Mouse (Mus musculus): ENCODE data around the gene Fmnl2. TPM values are rescaled to one million over a fixed set of nuclear protein-coding genes. Genes with fewer than 3 reads are reported as not detected.

Gene Fmnl2
- polyA plus RNA-seq, 1 experiment = 4.3 TPM

DNA sequence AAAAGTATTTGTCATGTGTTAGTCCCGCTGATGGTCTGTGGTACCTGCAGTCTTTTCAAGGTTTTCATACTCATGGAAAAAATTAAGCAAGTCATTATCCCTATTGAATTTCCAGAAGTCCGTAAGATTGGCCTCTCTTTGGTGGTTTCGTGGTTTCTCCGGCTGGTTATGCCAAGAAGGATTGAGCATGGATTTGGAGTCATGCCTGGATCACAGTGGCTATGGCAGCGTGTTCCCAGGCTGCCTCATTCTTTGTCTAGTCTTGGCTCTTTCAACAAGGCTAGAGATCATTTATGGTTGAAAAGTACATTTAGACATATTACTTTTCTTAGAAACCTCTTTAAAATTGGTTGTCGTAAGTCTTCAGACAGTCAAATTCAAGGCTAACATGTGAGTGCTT, 192.7 kb downstream of the Fmnl2 start:
- TF ChIP-seq POLR2A (IDR thresholded peaks at IDR 0.05; ENCODE audit: low read depth, low read length) (no peak), CTCF (conservative IDR thresholded peaks at IDR 0.05; ENCODE audit: insufficient read depth, insufficient read length, low read depth, low read length) (no peak)
- WGBS = 96% methylated on average over 6 of the region's 6 CpGs

DNA sequence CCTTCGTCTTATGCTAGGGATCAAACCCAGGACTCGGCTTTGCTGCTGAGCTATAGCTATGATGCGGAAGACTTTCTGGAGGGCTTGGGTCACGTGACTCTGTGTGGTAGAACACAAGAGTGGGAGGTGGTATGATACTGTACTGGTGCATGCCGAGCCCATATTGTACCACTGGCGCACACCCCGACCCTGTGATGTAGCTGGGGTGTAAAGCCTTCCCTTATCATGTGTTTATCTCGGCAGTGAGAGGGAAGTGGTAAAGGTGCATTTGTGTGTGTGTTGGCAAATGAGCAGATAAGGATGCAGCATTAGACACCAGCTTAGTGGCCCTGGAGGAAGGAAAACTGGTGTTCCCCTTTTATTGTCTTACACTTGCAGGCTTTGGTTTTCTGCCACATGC, 193.8 kb downstream of the Fmnl2 start:
- no peaks in the 10 kb centered on the region for H3K36me3 ChIP-seq (ENCODE audit: control insufficient read depth, insufficient read depth, low read length)
- DNase-seq = no peak
- H3K27me3 ChIP-seq (replicated peaks; ENCODE audit: control insufficient read depth, insufficient read depth, low read length) = no peaks in the 10 kb centered on the region
- no peaks in the 10 kb centered on the region for H3K4me1 ChIP-seq (ENCODE audit: control insufficient read depth, insufficient read depth, low read length)
- TF ChIP-seq CTCF (conservative IDR thresholded peaks at IDR 0.05; ENCODE audit: insufficient read depth, insufficient read length, low read depth, low read length) = no peak
- no peak for TF ChIP-seq POLR2A (IDR thresholded peaks at IDR 0.05; ENCODE audit: low read depth, low read length)
- H3K27ac ChIP-seq (ENCODE audit: insufficient read depth, low read depth, low read length) = no peak overlapping the region
- WGBS = 82% methylated on average over 8 of the region's 8 CpGs
- H3K4me3 ChIP-seq (ENCODE audit: insufficient read depth, low read depth, low read length) = no peak overlapping the region

More for the DNA sequence above, 192.7 kb downstream of the Fmnl2 start:
- H3K27me3 ChIP-seq (replicated peaks; ENCODE audit: control insufficient read depth, insufficient read depth, low read length) = no peaks in the 10 kb centered on the region
- no peak for DNase-seq
- no peaks in the 10 kb centered on the region for H3K36me3 ChIP-seq (ENCODE audit: control insufficient read depth, insufficient read depth, low read length)
- H3K27ac ChIP-seq (ENCODE audit: insufficient read depth, low read depth, low read length) = no peak overlapping the region
- no peak overlapping the region for H3K4me3 ChIP-seq (ENCODE audit: insufficient read depth, low read depth, low read length)
- no peaks in the 10 kb centered on the region for H3K4me1 ChIP-seq (ENCODE audit: control insufficient read depth, insufficient read depth, low read length)

DNA sequence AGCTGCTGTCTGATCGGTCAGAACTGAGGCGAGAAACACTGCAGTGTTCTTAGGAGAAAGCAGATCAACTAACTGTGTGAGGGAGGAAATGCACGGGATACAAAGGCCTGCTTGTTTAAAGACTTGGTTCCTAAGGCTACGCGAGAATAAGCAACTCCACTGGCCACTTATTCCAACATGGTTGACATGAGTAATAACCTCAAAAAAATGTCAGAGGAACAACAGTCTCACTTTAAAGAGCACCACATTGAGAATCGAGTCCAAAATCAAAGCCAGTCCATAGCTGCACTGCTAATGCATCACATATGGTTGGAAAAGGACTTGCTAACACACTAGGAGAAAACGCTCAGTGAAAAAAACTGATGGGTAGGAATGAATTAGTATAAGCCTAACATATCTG, 196.1 kb downstream of the Fmnl2 start:
- WGBS = 82% methylated on average over 7 of the region's 7 CpGs
- no peak for DNase-seq
- H3K27ac ChIP-seq (ENCODE audit: insufficient read depth, low read depth, low read length) = no peak overlapping the region

DNA sequence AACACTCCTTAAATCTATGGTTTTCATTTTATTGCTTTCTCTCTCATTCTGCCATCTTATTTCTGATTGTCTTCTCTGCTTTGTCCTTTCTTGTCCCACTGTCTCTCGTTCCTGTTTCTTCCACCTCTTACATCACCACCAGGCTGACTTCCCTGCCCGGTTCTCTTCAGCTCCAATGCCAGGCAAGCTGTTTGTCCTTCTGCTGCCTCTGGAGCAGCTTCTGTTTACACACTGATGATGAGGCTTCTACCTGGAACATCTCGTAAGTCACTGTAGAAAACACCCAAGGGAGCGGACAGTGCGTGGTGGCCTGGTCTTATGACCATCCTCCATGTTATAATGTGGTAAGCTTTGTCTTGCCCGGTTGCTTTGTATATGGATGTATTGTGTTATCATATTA, 198.9 kb downstream of the Fmnl2 start:
- Histone ChIP-seq H3K4me1 (ENCODE audit: control insufficient read depth, insufficient read depth, low read length) (no peaks in the 10 kb centered on the region), H3K27ac (ENCODE audit: insufficient read depth, low read depth, low read length) (no peak overlapping the region), H3K4me3 (ENCODE audit: insufficient read depth, low read depth, low read length) (no peak overlapping the region), H3K36me3 (ENCODE audit: control insufficient read depth, insufficient read depth, low read length) (no peaks in the 10 kb centered on the region), H3K27me3 (replicated peaks; ENCODE audit: control insufficient read depth, insufficient read depth, low read length) (no peaks in the 10 kb centered on the region)
- WGBS = 95% methylated on average over 6 of the region's 6 CpGs
- no peak for TF ChIP-seq POLR2A (IDR thresholded peaks at IDR 0.05; ENCODE audit: low read depth, low read length)
- no peak for TF ChIP-seq CTCF (conservative IDR thresholded peaks at IDR 0.05; ENCODE audit: insufficient read depth, insufficient read length, low read depth, low read length)
- no peak for DNase-seq

More for the DNA sequence above, 196.1 kb downstream of the Fmnl2 start:
- no peaks in the 10 kb centered on the region for H3K4me1 ChIP-seq (ENCODE audit: control insufficient read depth, insufficient read depth, low read length)
- TF ChIP-seq POLR2A (IDR thresholded peaks at IDR 0.05; ENCODE audit: low read depth, low read length) = no peak
- no peak for TF ChIP-seq CTCF (conservative IDR thresholded peaks at IDR 0.05; ENCODE audit: insufficient read depth, insufficient read length, low read depth, low read length)
- no peak overlapping the region for H3K4me3 ChIP-seq (ENCODE audit: insufficient read depth, low read depth, low read length)
- H3K27me3 ChIP-seq (replicated peaks; ENCODE audit: control insufficient read depth, insufficient read depth, low read length) = no peaks in the 10 kb centered on the region
- no peaks in the 10 kb centered on the region for H3K36me3 ChIP-seq (ENCODE audit: control insufficient read depth, insufficient read depth, low read length)

DNA sequence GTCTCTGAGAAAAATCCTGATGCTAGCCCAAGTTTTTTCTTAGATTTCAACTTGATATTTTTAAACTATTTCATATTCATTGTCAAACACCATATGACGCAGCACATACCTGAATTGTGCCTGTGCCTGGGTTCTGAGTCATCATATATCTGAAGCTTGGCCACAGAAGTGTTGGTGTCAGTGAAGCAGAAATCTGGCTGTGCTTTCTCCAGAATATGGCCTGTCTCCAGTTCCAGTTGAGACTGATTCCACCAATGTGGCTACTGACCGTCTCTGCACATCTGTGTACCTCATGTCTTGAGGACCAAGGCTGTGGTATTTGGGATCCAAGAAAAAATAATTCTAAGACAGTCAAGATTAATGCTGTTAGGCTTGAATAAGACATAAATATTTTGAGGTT, 199.6 kb downstream of the Fmnl2 start:
- TF ChIP-seq POLR2A (IDR thresholded peaks at IDR 0.05; ENCODE audit: low read depth, low read length) = no peak
- TF ChIP-seq CTCF (conservative IDR thresholded peaks at IDR 0.05; ENCODE audit: insufficient read depth, insufficient read length, low read depth, low read length) = no peak
- H3K4me1 ChIP-seq (ENCODE audit: control insufficient read depth, insufficient read depth, low read length) = no peaks in the 10 kb centered on the region
- 88% methylated on average over 2 of the region's 2 CpGs for WGBS
- H3K4me3 ChIP-seq (ENCODE audit: insufficient read depth, low read depth, low read length) = no peak overlapping the region
- no peak for DNase-seq
- H3K36me3 ChIP-seq (ENCODE audit: control insufficient read depth, insufficient read depth, low read length) = no peaks in the 10 kb centered on the region
- no peak overlapping the region for H3K27ac ChIP-seq (ENCODE audit: insufficient read depth, low read depth, low read length)
- no peaks in the 10 kb centered on the region for H3K27me3 ChIP-seq (replicated peaks; ENCODE audit: control insufficient read depth, insufficient read depth, low read length)

DNA sequence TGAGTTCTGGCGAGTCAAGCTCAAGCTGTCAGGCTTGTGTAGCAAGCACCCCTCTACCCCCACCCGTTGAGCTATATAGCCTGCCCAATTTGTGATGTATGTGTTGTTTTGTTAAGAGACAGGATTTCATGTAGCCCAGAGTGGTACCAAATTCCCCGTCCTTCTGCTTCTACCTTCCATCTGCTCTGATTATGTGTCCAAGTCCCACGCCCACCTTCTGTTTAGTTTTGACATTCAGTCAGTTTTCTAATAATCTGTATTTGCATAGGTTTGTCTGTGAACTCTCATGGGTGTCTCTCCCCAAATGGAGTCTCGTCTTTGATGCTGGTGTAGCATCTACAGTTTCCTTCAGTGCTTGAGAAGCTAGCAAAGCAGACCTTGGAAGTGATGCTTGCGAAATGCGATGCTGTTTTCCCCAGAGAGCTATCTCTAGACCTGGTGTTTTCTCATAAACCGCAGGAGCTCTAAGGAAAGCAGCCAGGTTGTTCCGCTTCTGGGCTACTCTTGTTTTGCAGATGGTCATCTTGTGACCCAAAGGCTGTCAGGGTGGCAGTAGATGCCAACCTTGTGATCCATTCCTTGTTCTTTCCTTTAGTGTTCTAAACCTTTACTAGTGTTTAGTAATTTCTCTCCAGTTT, 203.8 kb downstream of the Fmnl2 start:
- DNase-seq = no peak
- no peak for TF ChIP-seq POLR2A (IDR thresholded peaks at IDR 0.05; ENCODE audit: low read depth, low read length)
- no peak for TF ChIP-seq CTCF (conservative IDR thresholded peaks at IDR 0.05; ENCODE audit: insufficient read depth, insufficient read length, low read depth, low read length)
- 79% methylated on average over 9 of the region's 9 CpGs for WGBS
- Histone ChIP-seq H3K27me3 (replicated peaks; ENCODE audit: control insufficient read depth, insufficient read depth, low read length) (no peaks in the 10 kb centered on the region), H3K36me3 (ENCODE audit: control insufficient read depth, insufficient read depth, low read length) (no peaks in the 10 kb centered on the region), H3K4me1 (ENCODE audit: control insufficient read depth, insufficient read depth, low read length) (no peaks in the 10 kb centered on the region), H3K4me3 (ENCODE audit: insufficient read depth, low read depth, low read length) (no peak overlapping the region), H3K27ac (ENCODE audit: insufficient read depth, low read depth, low read length) (no peak overlapping the region)

DNA sequence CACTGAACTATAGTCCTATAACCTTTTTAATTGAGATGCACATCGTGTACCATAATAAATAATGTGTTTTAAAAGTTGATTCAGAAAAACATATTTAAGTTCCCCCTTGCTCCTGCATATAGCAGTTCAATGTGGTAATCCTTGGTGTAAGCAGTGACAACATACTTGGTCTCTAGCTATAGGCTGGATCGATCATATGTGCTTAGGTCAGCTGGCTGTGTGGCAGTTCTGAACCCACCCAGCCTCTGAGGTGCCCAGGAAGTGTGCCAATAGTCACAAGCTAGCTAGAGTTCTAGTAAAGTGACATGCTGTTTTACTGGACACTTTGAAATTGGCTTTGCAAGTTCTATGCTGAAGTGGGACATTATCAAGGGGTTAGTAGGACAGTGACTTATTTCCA, 209.3 kb downstream of the Fmnl2 start:
- H3K27me3 ChIP-seq (replicated peaks; ENCODE audit: control insufficient read depth, insufficient read depth, low read length) = no peaks in the 10 kb centered on the region; the same call in 1 of the 2 replicates
- H3K4me3 ChIP-seq (ENCODE audit: insufficient read depth, low read depth, low read length) = no peak overlapping the region
- no peaks in the 10 kb centered on the region for H3K4me1 ChIP-seq (ENCODE audit: control insufficient read depth, insufficient read depth, low read length)
- H3K27ac ChIP-seq (ENCODE audit: insufficient read depth, low read depth, low read length) = no peak overlapping the region
- 97% methylated on average over 2 of the region's 2 CpGs for WGBS
- no peak for TF ChIP-seq CTCF (conservative IDR thresholded peaks at IDR 0.05; ENCODE audit: insufficient read depth, insufficient read length, low read depth, low read length)
- no peak for TF ChIP-seq POLR2A (IDR thresholded peaks at IDR 0.05; ENCODE audit: low read depth, low read length)
- H3K36me3 ChIP-seq (ENCODE audit: control insufficient read depth, insufficient read depth, low read length) = no peaks in the 10 kb centered on the region
- DNase-seq = no peak

Data from kidney, adult 2 months (tissue).